In the genomic region with DNA sequence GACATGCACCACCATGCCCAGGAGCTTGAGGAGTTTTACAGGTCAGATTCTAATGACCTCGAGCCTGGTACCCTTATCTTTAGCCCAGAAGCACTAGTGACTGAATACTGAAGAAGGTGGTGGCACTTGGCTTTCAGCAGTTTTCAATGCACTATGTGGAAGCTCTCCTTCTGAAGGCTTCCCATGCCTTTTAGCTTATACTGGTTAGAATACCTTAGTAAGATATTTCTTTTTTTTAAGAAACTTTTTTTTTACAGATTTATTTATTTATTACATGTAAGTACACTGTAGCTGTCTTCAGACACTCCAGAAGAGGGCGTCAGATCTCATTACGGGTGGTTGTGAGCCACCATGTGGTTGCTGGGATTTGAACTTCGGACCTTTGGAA, we compare ENCODE assay signal across 19 mouse cellular contexts. TPM values are rescaled to one million over a fixed set of nuclear protein-coding genes. Genes with fewer than 3 reads are reported as not detected.
A peak's percentile ranks its signal among the peaks of the same experiment; 100 is the strongest.
DNase-seq lines count a peak whose midpoint lies in the region; ATAC-seq and TF ChIP-seq lines count a peak whose summit lies in the region.
"Not testable (repeated sequence)": the region's sequence is repeated elsewhere in the genome, so short reads cannot be mapped to it uniquely, and the experiment has no call there.
"Had no signal": no experiment of that assay in that cellular context is flagged by ENCODE, and none has a peak within 500 bp of the region (broad histone marks: within the 10 kb centered on the region; RNA-seq: fewer than 3 reads in every experiment).

No protein-coding gene starts in this region.

- not testable (repeated sequence) for H3K27me3 ChIP-seq in liver, adult 2 months (ENCODE audit: control insufficient read depth, insufficient read depth, low read length); liver, embryonic 12.5 days (replicated peaks); liver, embryonic 16.5 days (ENCODE audit: control insufficient read depth, insufficient read depth, low read depth, low read length); megakaryocyte, embryonic 14.5 days (replicated peaks); spleen, adult 2 months (ENCODE audit: control insufficient read depth, insufficient read depth, low read length)

- not testable (repeated sequence) for H3K9me3 ChIP-seq in liver, embryonic 12.5 days (replicated peaks); liver, embryonic 16.5 days (replicated peaks; ENCODE audit: control insufficient read depth, low read length); megakaryocyte, embryonic 14.5 days

- peaks cover 29% of the 10 kb centered on the region; the same call in 1 of the 2 replicates for H3K79me2 ChIP-seq in liver, adult 2 months (ENCODE audit: control insufficient read depth, insufficient read depth, low read length)
- not testable (repeated sequence) for H3K79me2 ChIP-seq in macrophage (ENCODE audit: inconsistent target)

- TF ChIP-seq CTCF in bone marrow, adult 2 months (IDR thresholded peaks at IDR 0.05; ENCODE audit: control insufficient read depth, insufficient read depth, low read length); liver, adult 2 months (IDR thresholded peaks at IDR 0.05; ENCODE audit: low read depth, low read length); spleen, adult 2 months (IDR thresholded peaks at IDR 0.05; ENCODE audit: extremely low read depth, insufficient read depth, insufficient read length, insufficient replicate concordance): not testable (repeated sequence)

- peak overlapping the region; percentile 53 for H3K9ac ChIP-seq in liver, adult 2 months (ENCODE audit: low read depth, low read length)
- not testable (repeated sequence) for H3K9ac ChIP-seq in liver, embryonic 12.5 days; liver, embryonic 16.5 days (ENCODE audit: low read depth, low read length)

- H3K4me3 ChIP-seq in bone marrow, adult 2 months (replicated peaks; ENCODE audit: control insufficient read depth, low read depth, low read length); liver, adult 2 months (ENCODE audit: insufficient read depth, low read depth, low read length); liver, embryonic 12.5 days; liver, embryonic 16.5 days (ENCODE audit: low read depth, low read length); macrophage (ENCODE audit: inconsistent target); spleen, adult 2 months (ENCODE audit: extremely low read depth, insufficient read depth, insufficient read length): not testable (repeated sequence)
- H3K4me3 ChIP-seq in megakaryocyte, embryonic 14.5 days (replicated peaks): peak overlapping the region; percentile 76

- TF ChIP-seq POLR2A in bone marrow, adult 2 months (IDR thresholded peaks at IDR 0.05; ENCODE audit: borderline replicate concordance, control insufficient read depth, low read depth, low read length); liver, adult 2 months (IDR thresholded peaks at IDR 0.05; ENCODE audit: extremely low read depth, insufficient read depth, low read length); spleen, adult 2 months (IDR thresholded peaks at IDR 0.05; ENCODE audit: low read depth, low read length): not testable (repeated sequence)

- not testable (repeated sequence) for DNase-seq in liver, adult 2 months (ENCODE audit: extremely low read depth, low read depth, low spot score); spleen, adult 2 months (ENCODE audit: low read depth in 1 of 2, low spot score in 2 of 2)

- WGBS in bone marrow, adult 2 months: 51% methylated on average over 4 of the region's 4 CpGs
- WGBS in liver, adult 2 months: 36% methylated on average over 4 of the region's 4 CpGs
- WGBS in liver, embryonic 12.5 days (ENCODE audit: insufficient replicate concordance): 61% methylated on average over 4 of the region's 4 CpGs
- WGBS in liver, embryonic 16.5 days (ENCODE audit: insufficient replicate concordance): 41% methylated on average over 4 of the region's 4 CpGs
- 73% methylated on average over 2 of the region's 4 CpGs for WGBS in macrophage (ENCODE audit: missing documents)
- 64% methylated on average over 4 of the region's 4 CpGs for WGBS in spleen, adult 2 months

- H3K4me1 ChIP-seq in bone marrow, adult 2 months (ENCODE audit: control insufficient read depth, insufficient read depth, low read length); liver, embryonic 12.5 days; liver, embryonic 16.5 days (ENCODE audit: control insufficient read depth, low read depth, low read length): not testable (repeated sequence)
- peaks cover 53% of the 10 kb centered on the region for H3K4me1 ChIP-seq in liver, adult 2 months (ENCODE audit: control insufficient read depth, insufficient read depth, low read length)
- peaks cover 48% of the 10 kb centered on the region for H3K4me1 ChIP-seq in megakaryocyte, embryonic 14.5 days
- peaks cover 41% of the 10 kb centered on the region for H3K4me1 ChIP-seq in spleen, adult 2 months (ENCODE audit: control insufficient read depth, insufficient read depth, insufficient read length)

- not testable (repeated sequence) for H3K36me3 ChIP-seq in liver, adult 2 months (ENCODE audit: control insufficient read depth, insufficient read depth, low read length); liver, embryonic 12.5 days; liver, embryonic 16.5 days (ENCODE audit: control insufficient read depth, insufficient read depth); macrophage (ENCODE audit: inconsistent target); megakaryocyte, embryonic 14.5 days (replicated peaks; ENCODE audit: low read length); spleen, adult 2 months (ENCODE audit: control insufficient read depth, insufficient read depth, low read length)

- peak overlapping the region; percentile 77; the same call in 1 of the 2 replicates for H3K27ac ChIP-seq in bone marrow, adult 2 months (ENCODE audit: control insufficient read depth, insufficient read depth, low read depth, low read length, poor library complexity)
- H3K27ac ChIP-seq in liver, adult 2 months (replicated peaks; ENCODE audit: insufficient read depth, low read depth, low read length): peak overlapping the region; percentile 91
- H3K27ac ChIP-seq in liver, embryonic 12.5 days: not testable (repeated sequence)
- H3K27ac ChIP-seq in liver, embryonic 16.5 days (ENCODE audit: low read length): peak overlapping the region; percentile 53; the same call in 1 of the 2 replicates
- peak overlapping the region; percentile 37 for H3K27ac ChIP-seq in macrophage
- H3K27ac ChIP-seq in spleen, adult 2 months (ENCODE audit: insufficient read depth, low read length): peak overlapping the region; percentile 91

- H3K4me2 ChIP-seq in liver, embryonic 12.5 days: 0 out of 2 replicates have a peak overlapping the region, but pooled peaks have one; percentile 11
- peak overlapping the region; percentile 30; the same call in 1 of the 2 replicates for H3K4me2 ChIP-seq in liver, embryonic 16.5 days (ENCODE audit: low read depth, low read length)

- not testable (repeated sequence) for ATAC-seq in liver, embryonic 12.5 days; liver, embryonic 16.5 days (ENCODE audit: low read depth)

RNA-seq across cellular contexts. Expression of a gene that starts 9.5 kb away (rescaled TPM):
- 3.5 and 5.4 TPM in 2 replicates for polyA plus RNA-seq in bone marrow, adult 2 months (2011; ENCODE audit: insufficient read depth, insufficient read length, low replicate concordance, missing spikeins)
- 17.6 and 21.8 TPM in 2 replicates for total RNA-seq in liver, adult 2 months (2014; rRNA removed)
- 25.2 and 25.8 TPM in 2 replicates for polyA plus RNA-seq in liver, adult 2 months (2012; rRNA removed)
- 0.12 and 0.24 TPM in 2 replicates for polyA plus RNA-seq in liver, embryonic 12.5 days (2016; fragmentation: Nextera tagmentation; extraction: Ambion mirVana)
- 0.54 and 1.1 TPM in 2 replicates for polyA plus RNA-seq in liver, embryonic 16.5 days (2015; fragmentation: Nextera tagmentation; extraction: Ambion mirVana)
- 1 to 10 TPM in 1 of 26 experiments, under 1 TPM in 8, not detected in 17; 0.30 to 2.2 (median 0.60) TPM for total RNA-seq in macrophage (2018; cell fraction: chromatin; rRNA removed)
- total RNA-seq in macrophage (2018; cell fraction: cytosol; rRNA removed): under 1 TPM in 16 of 26 experiments, not detected in 10; 0.03 to 0.49 (median 0.19) TPM
- total RNA-seq in macrophage (2018; cell fraction: nucleus; rRNA removed): 1 to 10 TPM in 4 of 26 experiments, under 1 TPM in 17, not detected in 5; 0.14 to 1.8 (median 0.58) TPM
- 0.09 to 0.83 TPM (median 0.32 TPM) in 3 replicates for polyA plus RNA-seq in macrophage (2018)
- polyA plus RNA-seq in megakaryocyte, embryonic 14.5 days (2012; ENCODE audit: insufficient read depth, low replicate concordance): 0.86 TPM in 1 of 2 replicates, not detected in the other
- polyA plus RNA-seq in spleen, adult 2 months (2012; rRNA removed): 27.9 and 29.2 TPM in 2 replicates
- polyA plus RNA-seq: forebrain, embryonic 13.5 days; forebrain, embryonic 15.5 days; G1E had no signal

RNA-seq across cellular contexts. Expression of a gene that starts 19.1 kb away (rescaled TPM):
- polyA plus RNA-seq in bone marrow, adult 2 months (2011; ENCODE audit: insufficient read depth, insufficient read length, low replicate concordance, missing spikeins): not detected in 2 replicates
- 1.1 and 1.5 TPM in 2 replicates for total RNA-seq in liver, adult 2 months (2014; rRNA removed)
- polyA plus RNA-seq in liver, adult 2 months (2012; rRNA removed): 0.15 and 0.32 TPM in 2 replicates
- not detected in 2 replicates for polyA plus RNA-seq in liver, embryonic 12.5 days (2016; fragmentation: Nextera tagmentation; extraction: Ambion mirVana)
- not detected in 2 replicates for polyA plus RNA-seq in liver, embryonic 16.5 days (2015; fragmentation: Nextera tagmentation; extraction: Ambion mirVana)
- 1 to 10 TPM in 1 of 26 experiments, under 1 TPM in 1, not detected in 24; 0.86 to 1.9 TPM for total RNA-seq in macrophage (2018; cell fraction: chromatin; rRNA removed)
- under 1 TPM in 13 of 26 experiments, not detected in 13; 0.24 to 0.74 (median 0.47) TPM for total RNA-seq in macrophage (2018; cell fraction: cytosol; rRNA removed)
- total RNA-seq in macrophage (2018; cell fraction: nucleus; rRNA removed): under 1 TPM in 2 of 26 experiments, not detected in 24; 0.79 to 0.93 TPM
- polyA plus RNA-seq in macrophage (2018): 0.27 to 0.53 TPM in 2 of 3 replicates, not detected in the other
- not detected in 2 replicates for polyA plus RNA-seq in megakaryocyte, embryonic 14.5 days (2012; ENCODE audit: insufficient read depth, low replicate concordance)
- polyA plus RNA-seq in spleen, adult 2 months (2012; rRNA removed): 0.36 and 0.53 TPM in 2 replicates
- total RNA-seq: adrenal gland, postnatal 14 days; adrenal gland, postnatal 36 days; G1E had no signal
- polyA plus RNA-seq: C2C12; embryonic facial prominence, embryonic 10.5 days; embryonic facial prominence, embryonic 12.5 days; embryonic facial prominence, embryonic 14.5 days; forebrain, embryonic 11.5 days; forebrain, embryonic 13.5 days; forebrain, embryonic 15.5 days; forebrain, postnatal 0 days; Patski had no signal
